Mouse (Mus musculus) spleen, embryonic (tissue): ENCODE measurements around the gene Pwp1.
"Not testable (repeated sequence)": the region's sequence is repeated elsewhere in the genome, so short reads cannot be mapped to it uniquely, and the experiment has no call there.

Experiments
- CTCF ChIA-PET: fragments of 350-600 bp; sonication (Branson Sonifier 250); formaldehyde crosslinking; loops from one replicate; lab custom pipeline; 2022; lab: Charles Lee

Gene Pwp1

DNA sequence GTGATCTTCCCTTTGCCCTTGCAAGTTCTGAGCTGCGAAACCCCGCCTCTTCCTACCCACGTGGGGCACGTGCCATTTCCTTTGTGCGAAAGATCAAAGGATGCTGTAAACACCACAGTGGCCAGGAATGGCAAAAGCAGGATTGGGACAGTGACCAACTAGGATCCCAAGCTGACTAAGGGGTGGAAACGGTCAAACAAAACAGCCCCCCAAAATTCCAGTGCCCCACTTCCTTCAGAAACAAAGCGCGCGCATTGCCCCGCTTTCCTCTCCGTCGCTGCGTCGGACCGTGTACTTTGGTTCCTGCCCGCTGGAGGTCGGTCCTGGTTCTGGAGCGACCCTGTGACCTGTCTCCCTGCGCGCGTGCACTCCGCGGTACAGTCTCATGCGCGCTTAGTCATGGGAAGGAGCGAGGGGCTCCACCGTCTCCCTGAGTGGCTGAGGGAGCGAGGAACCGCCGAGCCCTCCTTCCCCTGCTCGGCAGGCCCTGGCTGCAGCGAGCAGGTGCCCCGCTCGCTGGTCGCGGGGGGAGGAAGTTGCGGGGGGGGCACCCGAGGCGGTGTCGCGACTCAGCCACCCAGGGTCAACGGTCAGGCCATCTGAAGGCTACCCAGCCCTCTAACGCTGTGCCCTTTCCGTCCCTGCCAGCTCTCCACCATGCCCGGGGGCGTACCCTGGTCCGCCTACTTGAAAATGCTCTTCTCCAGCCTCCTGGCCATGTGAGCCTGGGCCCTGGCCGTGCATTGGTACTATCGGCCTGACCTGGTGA is at the start of gene Pwp1:
TSS of gene Pwp1 (plus strand) at position 410 of the 769 bp plus-strand sequence.
- CTCF ChIA-PET = not testable (repeated sequence)

DNA sequence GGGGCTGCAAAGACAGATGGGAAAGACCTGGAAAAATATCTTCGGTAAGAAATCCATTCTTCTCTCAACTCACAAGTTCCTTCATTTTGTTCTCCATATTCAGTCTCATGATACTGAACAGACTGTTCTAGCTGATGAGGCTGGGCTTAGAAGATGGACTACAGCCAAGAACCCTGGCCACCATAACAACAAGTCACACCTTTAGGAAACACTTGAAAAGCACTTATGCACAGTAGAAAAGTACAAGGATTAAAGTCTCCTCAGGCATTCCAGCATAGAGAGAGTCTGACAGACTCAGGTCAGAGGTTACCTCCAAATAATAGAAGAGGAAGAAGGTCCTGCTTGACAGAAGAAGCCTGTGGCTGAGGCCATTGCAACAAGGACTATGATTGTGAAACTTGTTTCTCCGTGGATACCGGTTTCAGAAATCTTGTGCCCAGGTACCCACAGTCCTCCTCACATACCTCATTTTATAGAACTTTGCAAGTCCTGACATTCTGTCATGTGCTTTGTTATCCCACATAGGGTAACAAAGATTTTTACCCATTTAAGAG is 7.1 kb upstream of the Pwp1 start:
- CTCF ChIA-PET = not testable (repeated sequence)

DNA sequence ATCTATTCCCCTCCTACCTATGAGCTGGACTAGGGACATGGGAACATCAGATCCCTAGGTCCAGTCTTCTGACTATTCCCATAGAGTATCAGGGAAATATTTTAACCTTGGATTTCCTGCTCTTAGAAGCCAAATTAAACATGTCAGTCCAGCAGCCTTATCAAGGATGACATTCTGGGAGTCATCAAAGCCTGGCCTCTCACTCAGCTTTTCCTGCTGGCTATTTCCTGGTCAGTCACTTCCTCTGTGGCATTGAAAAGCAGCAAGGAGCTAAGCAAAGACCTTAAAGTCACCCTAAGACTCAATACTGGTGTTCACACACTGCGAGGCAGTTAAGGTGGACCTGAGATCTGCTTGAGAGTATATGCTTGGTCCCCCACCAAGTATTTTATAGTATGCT is 5.5 kb upstream of the Pwp1 start:
- CTCF ChIA-PET = not testable (repeated sequence)

DNA sequence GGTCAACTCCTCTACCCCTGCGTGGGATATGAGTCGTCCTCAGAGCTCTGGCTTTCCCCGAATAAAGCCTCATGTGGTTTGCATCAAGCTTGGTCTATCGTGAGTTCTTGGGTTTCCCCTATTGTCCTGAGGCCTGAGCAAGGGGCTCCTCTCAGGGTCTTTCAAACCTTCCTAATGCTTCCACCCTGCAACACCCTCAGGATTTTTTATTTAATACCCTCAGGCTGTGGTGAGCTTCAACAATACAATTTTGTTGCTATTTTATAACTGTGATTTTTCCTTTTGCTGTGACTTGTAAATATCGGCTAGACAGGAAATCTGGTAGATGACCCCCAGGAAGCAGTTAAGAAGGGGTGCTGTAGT is 591 bp upstream of the Pwp1 start:
- CTCF ChIA-PET = not testable (repeated sequence)

DNA sequence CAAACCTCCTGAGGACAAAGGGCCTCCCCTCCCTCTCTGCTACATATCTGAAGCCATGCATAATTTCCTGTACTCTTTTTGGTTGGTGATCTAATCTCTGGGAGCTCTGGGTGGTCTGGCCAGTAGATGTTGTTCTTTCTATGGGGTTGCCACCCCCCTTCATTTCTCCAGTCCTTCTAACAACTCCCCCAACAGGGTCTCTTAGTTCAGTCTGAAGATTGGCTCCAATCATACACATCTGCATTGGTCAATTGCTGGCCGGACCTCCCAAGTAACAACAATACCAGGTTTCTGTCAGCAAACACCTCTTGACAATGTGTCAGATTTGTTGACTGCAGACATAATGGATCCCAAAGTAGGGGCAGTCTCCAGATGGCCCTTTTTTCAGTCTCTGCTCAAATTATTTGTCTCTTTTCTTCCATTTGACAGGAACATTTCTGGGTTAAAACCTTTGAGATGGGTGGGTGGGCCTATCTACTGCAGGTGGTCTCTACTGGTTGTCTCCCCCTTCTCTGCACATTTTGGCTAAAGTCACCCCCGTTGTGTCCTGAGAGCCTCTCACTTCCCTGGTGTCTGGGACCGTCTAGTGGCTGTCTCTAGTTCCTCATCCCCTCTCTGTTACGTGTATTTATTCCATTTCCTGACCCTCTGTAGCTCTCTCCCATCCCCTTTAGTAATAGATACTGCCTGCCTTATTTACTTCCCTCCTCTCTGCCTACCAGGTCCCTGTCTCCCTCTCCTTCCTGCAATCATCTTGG is 17.0 kb downstream of the Pwp1 start:
- CTCF ChIA-PET = no interaction called here

DNA sequence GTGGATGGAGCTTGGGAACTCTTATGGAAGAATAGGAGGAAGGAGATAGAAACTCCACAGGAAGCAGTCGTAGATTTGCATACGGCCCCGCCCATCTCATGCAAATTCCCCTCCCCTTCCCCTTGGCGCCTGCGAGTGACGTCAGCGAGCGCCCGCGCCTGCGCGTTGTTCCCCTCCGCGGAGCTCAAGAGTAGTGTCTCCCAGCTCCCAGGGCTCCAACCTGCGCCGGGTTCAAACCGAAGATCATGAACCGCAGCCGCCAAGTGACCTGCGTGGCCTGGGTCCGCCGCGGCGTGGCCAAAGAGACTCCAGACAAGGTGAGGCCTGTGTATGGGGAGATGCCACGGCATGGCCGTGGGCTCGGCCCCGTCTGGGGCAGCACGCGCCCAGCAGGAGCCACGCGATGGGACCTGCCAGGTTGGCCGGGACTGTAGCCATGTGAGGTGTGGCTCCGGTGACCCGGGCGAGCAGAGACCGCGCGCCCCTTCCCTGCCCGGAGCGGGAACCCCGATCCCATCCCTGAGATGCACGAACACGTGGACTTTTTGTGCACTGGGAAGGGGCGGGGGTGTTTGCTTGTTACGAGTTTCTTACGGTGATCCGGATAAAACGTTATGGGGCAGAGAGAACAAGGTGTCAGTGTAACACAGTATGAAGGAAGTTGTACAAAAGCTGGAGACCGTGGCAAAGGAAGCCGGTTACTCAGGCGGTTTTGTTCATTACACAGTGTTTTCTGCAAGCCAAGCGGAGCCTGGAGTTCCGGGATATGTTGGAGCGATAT is 42.6 kb downstream of the Pwp1 start:
- CTCF ChIA-PET = no interaction called here

DNA sequence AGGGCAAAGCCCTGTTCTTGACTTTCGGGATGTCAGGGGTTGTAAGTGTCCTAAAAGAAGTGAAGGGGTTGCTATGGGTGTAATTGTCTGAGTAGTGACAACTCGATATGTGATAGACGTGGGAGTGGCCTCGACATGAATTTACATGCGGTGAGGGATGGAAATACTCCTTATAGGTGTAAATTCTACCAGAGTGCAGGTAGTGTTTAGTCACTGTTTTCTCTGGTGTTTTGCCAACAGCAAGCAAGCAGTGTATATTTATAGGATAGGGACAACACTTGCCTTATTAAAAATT is 43.1 kb downstream of the Pwp1 start:
- CTCF ChIA-PET = no interaction called here

DNA sequence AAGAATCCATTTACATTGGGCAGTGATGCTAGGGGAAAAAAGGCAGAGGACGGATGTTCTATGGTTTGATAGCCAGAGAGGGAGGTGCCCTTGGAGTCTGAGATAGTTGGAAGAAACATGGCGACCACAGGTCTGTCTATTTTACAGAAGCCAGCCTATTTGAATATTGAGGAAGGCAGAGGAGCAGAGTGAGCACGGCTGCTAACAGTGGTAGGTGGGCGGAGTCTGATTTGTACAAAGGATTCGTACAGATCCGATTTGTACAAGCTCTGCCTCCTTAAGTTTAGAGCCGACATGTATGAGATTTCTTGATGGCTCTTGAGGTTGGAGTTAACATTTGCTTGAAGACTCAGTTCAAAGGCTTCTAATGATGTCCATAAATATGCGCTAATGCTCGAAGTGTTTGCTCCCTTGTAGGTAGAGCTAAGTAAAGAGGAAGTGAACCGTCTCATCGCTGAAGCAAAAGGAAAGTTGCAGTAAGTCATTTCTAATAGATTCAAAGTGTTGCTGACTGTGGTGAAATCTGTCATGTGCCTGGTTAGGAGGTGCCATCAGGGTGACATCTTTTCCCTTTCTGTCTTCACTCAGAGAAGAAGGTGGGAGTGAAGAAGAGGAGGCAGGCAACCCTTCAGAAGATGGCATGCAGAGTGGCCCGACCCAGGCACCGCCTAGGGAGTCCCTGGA is 44.7 kb downstream of the Pwp1 start:
- CTCF ChIA-PET = no interaction called here

DNA sequence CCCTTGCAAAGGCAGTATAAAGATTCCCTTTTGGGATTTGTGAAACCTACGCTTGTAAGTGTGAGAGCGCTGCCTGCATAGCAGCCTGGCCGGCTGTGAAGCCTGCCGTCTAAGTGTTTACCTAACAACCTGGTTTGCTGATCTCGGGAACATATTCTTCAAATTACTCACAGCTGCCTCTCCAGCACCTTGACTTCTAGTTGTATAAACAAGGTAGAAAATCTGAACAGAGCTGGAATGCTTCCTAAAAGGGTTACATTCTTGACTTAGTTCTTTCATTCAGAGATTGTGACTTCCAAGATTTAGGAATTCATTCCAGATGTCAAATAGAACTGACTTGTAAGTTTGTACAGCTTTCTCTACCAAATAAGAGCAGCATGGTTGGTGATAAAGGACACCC is 46.5 kb downstream of the Pwp1 start:
- CTCF ChIA-PET = no interaction called here

DNA sequence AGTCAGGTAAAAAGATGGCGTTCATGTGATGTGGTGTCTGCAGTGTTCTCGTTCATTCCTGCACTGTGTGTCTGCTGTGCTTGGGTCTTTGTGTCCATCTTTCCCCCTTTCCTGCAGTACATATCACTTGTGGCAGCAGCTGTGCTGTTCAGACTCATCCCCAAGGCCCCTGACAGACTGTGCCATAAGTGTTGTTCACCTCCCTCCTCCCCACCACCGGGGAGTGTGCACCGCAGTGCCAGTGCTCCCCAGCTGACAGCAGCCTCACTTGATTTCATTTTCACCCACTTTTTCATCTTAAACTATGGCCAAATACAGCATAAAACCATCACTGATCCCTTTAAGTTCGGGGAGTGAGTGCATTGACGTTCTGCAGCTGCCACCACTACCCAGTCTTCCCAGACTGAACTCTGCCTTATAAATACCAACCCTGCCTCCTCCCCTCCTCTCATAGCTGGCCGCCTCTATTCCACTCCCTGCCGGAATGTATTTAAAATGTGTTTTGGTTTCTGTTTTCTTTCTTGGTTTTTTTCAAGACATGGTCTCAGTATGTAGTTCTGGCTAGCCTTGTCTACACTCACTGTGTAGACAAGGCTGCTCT is 50.7 kb downstream of the Pwp1 start:
- CTCF ChIA-PET = no interaction called here

DNA sequence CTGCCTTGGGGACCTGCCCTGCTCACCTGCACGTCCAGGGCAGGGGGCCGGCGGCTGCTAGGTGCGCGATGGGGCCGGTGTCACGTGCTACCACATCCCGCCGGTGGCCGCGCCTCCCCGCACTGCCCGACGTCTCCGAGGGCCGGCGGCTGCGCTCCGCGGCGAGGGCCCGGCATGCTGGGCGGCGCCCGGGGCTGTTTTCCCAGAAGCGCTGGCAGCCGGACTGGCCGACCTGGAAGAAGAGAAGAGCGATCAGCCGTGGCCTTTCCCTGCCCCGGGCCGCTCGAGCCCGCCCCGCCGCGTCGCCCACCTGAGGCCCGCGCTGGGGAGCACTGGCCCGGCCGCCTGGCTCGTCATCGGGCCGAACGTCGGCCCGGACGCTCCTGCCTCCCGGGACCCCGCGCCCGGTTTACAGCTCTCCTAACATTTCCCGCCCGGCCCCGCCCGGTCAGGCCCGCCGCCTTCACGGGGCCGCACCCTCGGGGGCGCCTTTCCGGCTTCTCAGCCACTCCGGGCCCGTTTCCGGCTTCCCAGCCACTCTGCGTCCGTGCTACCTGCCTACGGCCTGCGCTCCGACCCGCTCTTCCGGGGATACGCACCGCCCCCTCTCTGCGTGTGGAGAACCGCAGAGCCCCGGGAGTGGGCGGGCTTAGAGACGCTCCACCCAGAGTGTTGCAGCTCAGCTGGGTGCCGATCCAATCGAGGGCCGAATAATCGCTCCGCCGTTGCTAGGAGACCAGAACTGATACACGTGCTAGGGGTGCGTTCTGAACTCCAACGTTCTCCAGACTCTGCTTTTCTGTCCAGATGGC is 87.4 kb downstream of the Pwp1 start, which contains the start of gene Prdm4:
TSS of gene Prdm4 (minus strand) at position 645 of the 812 bp plus-strand sequence.
- CTCF ChIA-PET = no interaction called here

DNA sequence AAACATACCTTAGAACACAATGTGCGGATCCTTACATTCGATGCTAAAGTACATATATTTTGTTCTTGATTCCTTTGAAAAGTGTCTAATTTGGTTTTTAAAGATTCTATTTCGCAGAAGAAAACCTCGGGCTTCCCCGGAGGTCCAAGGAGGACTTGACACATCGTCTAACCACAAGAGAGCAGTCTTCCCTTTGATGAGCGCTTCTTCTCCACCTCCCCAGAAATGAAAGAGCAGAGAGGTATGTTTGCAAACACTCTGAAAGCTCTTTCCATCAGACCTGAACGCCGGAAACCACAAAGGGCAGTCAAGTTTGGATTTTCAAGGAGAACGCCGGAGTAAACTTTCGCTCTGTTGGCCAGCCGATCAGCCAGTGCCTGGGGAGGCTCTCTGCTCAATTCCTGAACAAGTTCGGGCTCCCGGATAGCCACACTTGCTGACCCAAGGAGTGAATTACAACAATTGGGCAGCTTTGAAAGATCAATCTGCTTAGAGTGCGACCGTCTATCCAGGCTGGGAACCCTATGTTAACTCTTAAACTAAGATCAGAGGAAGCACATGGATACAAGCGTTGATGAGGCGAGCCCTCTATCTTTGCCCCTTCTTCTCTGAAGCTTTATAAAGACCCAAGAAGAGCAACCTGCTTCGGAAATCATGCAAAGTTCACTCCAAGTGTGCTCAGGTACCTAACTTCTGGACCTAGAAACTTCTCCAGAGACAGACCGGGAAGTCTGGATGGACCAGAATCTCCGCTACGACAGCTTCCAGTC is 98.6 kb downstream of the Pwp1 start, which contains the start of gene Ascl4:
TSS of gene Ascl4 (plus strand) at position 6 of the 770 bp plus-strand sequence.
- CTCF ChIA-PET = interaction anchor here (1.0 kb wide), 1 partner anchor 51 kb away, joined by 12 read pairs; no protein-coding TSS in a partner anchor

DNA sequence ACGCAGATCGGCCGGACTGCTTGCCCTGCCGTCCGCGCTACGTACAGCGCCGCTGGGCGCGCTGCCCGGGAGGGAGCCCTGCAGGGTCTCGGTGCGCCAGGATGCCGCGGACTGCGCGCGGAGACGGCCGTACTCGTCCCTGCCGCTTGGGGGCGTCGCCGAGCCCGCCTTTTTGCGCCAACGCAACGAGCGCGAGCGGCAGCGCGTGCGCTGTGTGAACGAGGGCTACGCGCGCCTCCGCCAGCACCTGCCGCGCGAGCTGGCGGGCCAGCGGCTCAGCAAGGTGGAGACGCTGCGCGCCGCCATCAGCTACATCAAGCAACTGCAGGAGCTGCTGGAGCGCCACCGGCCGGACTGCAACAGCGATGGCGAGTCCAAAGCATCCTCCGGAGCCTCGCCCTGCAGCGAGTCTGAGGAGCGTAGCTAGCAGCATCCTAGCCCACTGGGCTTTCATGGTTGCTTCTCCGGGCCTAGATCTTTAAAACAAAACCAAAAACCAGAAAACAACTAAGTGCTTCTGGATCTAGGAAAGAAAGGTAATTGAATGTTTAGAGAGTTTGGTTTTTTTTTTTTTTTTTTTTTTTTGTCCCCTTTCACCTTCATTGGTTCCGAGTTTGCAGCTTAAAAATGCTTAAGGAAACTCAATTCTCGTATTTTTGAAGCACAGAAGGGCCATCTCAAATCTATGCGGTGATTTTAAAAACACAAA is 99.4 kb downstream of the Pwp1 start:
- CTCF ChIA-PET = interaction anchor here (0.5 to 1.0 kb wide), 2 partner anchors 52 to 1591 kb away, joined by 12 to 19 read pairs; no protein-coding TSS in a partner anchor

DNA sequence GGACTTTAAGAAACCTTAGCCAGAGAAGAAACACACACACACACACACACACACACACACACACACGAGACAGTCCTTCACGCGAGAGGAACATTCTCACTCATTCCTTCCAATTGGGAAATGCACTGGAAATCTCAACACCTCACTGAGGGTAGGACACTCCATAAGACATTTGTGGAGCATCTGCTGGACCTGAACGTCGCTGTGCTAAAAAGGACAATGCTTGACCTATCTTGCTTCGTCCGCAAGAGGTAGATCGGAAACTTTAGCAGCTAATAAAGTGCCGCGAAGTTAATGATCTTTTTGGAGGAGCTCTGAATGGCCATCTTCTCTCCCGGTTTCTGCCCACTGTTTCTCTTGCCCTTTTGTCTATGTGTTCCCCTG is 99.9 kb downstream of the Pwp1 start:
- CTCF ChIA-PET = interaction anchor here (1.0 kb wide), 1 partner anchor 52 kb away, joined by 12 read pairs; no protein-coding TSS in a partner anchor

DNA sequence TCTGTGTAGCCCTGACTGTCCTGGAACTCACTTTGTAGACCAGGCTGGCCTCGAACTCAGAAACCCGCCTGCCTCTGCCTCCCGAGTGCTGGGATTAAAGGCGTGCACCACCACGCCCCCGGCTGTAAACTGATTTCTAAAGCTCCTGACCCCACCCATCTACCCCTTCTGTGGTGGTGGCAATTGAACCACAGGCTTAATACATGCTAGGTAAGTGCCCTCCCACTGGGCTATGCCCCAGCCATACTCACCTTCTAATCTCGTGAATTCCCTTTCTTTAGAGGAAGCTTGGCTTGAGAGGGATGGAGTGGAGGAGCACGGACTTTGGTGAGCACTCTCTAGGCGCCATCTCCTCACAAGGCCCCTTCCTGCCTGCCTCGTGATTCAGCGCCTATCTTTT is 100.7 kb downstream of the Pwp1 start:
- CTCF ChIA-PET = no interaction called here

DNA sequence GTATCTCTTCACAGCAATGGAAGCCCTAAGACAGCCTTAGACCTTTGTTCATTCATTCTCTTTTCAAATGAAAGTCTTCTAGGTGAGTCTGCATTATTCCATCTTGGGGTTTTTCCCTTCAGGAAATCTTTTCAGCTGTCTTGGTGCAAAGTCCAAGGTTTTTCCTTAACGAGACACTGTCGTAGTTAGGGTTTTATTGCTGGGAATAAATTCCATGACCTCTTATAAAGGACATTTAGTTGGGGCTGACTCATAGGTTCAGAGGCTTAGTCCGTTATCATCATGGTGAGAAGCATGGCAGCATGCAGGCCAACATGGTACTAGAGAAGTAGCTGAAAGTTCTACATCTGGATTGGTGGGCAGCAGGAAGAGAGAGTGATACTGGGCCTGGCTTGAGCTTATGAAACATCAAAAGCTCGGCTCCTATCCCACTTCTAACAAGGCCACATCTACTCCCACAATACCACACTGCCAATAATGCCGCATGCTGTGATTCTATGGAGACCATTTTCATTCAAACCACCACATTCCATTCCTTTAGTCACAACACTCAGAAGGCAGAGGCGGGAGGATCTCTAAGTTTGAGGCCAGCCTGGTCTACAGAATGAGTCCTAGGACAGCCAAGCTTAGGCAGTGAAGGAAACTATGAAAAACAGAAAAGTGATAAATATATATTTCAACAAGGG is 107.1 kb downstream of the Pwp1 start:
- CTCF ChIA-PET = no interaction called here
